Mouse (Mus musculus) heart, postnatal 14 days (tissue): Measurements from ENCODE around the gene Rab3c. TPM values are rescaled to one million over a fixed set of nuclear protein-coding genes. Genes with fewer than 3 reads are reported as not detected.

Experiments
- DNase-seq, 2 experiments: peaks; one replicate each; pipeline ENCODE4 v3.0.0; 2021 to 2022
- intact Hi-C: fragments of 180-260 bp; cut with DNase I; formaldehyde crosslinking; loops from one replicate; pipeline ENCODE4 v1.15.1; 2025
- total RNA-seq, 2 experiments: library from RNA; stranded (reverse); gene quantifications; 2 replicates each; pipeline ENCODE4 v1.2.3; 2021

Gene Rab3c
- total RNA-seq, 2 experiments from 2014 or later = 0.05 to 0.10 TPM

- DNase-seq = no peak
- intact Hi-C loops = no loop called here
Measured at GRCm38 (mm10) chr13:110034885-110035284, 245.9 kb downstream of the Rab3c start.

DNA sequence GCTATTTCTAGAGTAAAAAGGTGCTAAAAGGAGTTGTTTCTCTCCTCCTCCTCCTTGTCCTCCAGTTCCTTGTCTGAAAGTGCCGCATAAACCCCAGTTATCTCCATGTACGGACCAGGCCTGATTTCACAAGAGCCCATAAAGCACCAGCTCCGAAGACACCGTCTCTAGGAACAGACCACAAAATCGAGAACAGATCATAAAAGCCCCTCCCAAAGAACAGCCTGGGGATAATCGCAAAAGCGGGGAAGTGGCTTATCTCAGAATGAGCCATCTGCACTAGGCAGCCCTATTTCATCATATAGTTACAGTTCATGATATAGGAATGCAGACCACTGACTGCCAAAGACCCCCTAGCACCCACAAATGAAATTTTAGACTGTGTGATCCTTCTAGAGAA lies 246.8 kb downstream of the Rab3c start:
- intact Hi-C loops = no loop called here
- no peak for DNase-seq

- DNase-seq = no peak
- intact Hi-C loops = no loop called here
Measured at GRCm38 (mm10) chr13:110031886-110032285, 248.9 kb downstream of the Rab3c start.

- intact Hi-C loops = no loop called here
Measured at GRCm38 (mm10) chr13:110031061-110031460, 249.7 kb downstream of the Rab3c start.

DNA sequence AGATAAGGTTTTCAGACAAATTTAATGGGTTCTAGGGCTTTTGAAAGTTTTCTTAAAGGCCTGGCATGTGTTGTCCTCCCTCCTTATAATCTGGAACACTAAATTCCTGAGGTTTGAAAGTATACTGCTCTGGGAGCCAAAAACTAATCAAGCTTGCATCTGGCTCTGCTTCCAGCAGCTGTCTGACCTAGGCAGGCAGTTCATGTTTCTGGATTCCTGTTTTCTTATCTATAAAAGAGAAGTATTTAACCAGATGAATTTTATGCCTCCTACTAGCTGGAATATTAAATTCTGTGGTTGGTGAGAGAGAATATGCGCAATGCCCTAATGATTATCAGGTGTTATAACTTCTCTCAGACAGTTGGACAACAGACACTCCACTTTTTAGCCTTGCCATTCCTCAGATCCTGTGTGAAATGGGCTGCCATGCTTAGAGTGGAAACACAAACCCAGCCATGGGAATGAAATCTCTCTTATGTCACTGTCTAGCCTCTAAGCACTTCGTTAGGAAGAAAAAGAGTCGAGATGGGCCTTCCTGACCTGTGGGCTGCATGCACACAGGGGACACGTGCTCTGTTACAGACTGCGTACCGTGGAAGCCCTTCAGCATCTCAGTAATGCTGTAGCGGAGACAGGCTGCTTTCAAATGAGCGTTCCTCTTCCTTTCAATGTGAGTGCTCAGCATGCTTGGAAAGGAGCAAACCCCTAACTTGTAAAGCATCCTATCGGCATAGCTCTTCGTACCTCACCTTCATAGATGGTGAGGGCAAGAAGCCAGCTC lies 256.2 kb downstream of the Rab3c start:
- intact Hi-C loops = no loop called here
- no peak for DNase-seq

More at GRCm38 (mm10) chr13:110031061-110031460, 249.7 kb downstream of the Rab3c start:
- DNase-seq = no peak

DNA sequence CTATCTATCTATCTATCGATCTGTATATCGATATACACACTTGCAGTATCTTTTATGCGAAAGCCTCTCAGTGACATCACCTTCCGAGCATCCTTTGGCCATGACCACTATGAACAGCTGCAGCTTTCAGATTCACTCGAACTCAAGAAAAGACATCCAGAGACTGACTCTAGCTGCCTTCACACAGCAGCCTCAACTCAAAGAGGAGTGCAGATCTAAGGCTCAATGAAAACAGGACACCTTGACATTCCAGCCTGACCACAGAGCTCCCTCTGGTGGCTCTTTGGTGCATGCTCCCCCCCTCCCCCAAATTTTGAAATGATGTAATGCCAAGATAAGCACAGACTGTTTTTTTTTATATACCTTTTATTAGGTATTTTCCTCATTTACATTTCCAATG lies 257.8 kb downstream of the Rab3c start:
- intact Hi-C loops = no loop called here

DNA sequence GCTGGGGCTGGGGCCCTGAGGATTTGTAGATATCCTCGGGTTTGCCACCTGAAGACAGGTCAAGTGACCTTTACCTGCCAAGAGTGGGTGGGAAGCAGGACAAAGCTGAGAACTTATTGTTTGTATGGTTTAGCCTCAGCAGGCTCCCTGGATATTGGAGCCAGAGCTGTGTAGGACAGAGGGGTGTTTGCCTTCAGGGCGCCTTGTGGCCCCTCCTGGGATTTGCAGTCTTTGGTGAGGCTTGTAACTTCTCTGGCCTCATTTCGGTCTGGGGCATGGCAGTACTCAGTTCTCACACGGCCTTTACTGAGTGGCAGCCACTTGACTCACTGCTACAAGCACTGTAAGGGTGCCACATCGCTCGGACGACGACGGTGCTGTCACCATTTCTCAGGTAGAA lies 261.0 kb downstream of the Rab3c start:
- no peak for DNase-seq
- intact Hi-C loops = loop anchor here (5.0 kb wide), 1 partner anchor 242 kb away; no protein-coding TSS in a partner anchor

More for the DNA sequence above, 257.8 kb downstream of the Rab3c start:
- no peak for DNase-seq

- DNase-seq = peak; percentile 4 to 15
- intact Hi-C loops = loop anchor here (1.0 to 5.0 kb wide), 2 partner anchors 97 to 242 kb away; no protein-coding TSS in a partner anchor
Measured at GRCm38 (mm10) chr13:110018941-110019743, 261.7 kb downstream of the Rab3c start.

- intact Hi-C loops = loop anchor here (1.0 to 5.0 kb wide), 2 partner anchors 96 to 241 kb away; no protein-coding TSS in a partner anchor
- DNase-seq = peak; percentile 78 to 88
Measured at GRCm38 (mm10) chr13:110018431-110018901, 262.3 kb downstream of the Rab3c start.

DNA sequence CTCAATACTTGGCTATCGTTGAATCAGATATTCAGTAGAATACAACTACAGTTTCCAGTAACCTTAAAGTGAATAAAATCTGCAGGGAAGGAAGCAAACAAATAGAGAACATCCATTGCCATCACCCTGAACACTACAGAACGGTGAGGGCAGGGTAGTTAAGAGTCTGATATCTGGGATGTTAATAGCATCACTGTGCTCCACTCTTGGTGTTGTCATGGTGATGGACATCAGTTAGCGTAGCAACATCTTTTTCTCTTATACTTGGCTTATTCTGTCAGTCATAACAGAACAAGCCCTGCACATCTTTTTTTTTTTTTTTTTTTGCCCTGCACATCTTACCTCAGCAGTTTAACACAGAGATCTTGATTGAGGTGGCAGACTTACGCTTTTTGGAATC lies 268.8 kb downstream of the Rab3c start:
- no peak for DNase-seq
- intact Hi-C loops = no loop called here

DNA sequence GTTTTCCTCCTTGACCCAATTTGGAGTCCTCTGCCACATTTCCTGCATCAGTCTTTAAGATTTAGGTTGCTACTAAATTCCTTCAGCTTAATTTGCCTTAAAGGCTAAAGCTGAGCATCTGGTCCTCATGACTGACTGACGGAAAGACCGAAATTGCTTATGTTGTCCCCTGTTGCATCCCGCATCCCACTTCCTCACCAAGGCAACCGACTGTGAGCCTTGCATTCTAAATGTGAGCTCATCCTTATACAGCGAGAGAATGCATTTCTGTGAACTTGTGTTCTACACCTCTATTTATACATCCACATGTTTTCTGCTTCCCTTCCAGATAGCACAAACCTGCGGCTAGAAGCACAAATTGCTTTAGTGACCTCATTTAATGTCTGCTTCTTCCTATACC lies 269.9 kb downstream of the Rab3c start:
- intact Hi-C loops = no loop called here
- no peak for DNase-seq

DNA sequence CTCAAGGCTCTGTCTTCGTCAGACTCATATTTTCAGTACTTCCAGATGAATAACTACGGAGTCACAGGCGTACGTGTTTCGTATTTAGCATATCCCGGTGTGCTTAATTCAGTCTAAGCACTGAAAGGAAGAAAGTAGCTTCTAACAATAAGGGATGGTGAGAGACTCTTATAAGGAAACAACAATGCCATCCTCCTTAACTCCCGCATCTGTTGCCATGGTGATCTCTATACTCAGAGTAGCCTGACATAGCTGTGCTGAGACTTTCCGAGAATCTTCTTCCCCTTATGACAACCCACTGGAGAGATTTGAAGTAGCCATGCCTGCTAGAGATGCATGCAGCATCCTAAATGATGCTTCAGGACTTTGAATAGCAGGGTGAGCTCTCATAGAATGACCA lies 272.3 kb downstream of the Rab3c start:
- intact Hi-C loops = no loop called here
- no peak for DNase-seq

GRCm38 (mm10) chr13:110006106-110006781 lies 274.6 kb downstream of the Rab3c start:
- DNase-seq = no peak
- intact Hi-C loops = no loop called here

Other genes with a start within 250 kb of the Rab3c start
- not detected for gene Gapt, start 76.2 kb upstream of the Rab3c start, total RNA-seq
- gene Plk2, start 114.0 kb upstream of the Rab3c start, total RNA-seq = 10 to 100 TPM; 35.4 to 35.5 TPM